Mouse (Mus musculus) Muller cell, postnatal 12 days (primary cell): ENCODE measurements around the gene Rras.

Experiments
- DNase-seq: peaks from one replicate; pipeline ENCODE4 v3.0.0-alpha.2; 2015; ENCODE audit errors: inconsistent ontology term

The Rras gene

DNA sequence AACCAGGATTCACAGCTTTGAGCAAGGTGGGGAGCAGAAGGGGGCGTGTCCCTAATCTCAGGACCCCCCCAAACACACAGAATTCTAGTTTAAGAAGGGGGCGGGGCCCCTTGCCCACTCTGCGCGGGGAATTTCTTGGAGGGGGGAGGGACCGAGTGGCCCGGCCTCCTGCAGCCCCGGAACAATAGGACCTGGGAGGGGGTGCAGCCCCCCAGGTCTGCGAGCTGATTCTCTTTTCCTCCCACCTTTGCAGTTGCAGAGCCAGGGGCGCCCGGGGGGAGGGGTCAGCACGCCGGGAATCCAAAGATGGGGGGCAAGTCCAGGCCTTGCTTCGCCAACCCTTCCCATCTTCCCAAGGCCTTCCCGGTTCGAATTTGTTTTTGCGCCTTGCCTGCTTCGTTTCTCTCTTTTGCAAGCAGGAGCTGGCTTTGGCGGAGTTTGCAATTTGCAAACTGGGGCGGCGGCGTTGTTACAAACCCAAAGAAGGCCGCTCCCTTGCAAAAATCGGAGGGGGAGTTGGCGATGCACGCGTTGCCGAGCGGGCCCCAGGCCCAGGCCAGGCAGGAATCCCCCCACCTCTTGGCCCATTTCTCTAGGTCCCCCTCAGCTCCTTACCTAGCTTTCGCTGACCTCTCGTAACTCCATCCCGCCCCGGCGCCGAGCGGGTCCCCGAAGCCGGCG lies 34.6 kb downstream of the Rras start:
- DNase-seq: no peak

- DNase-seq: no peak
These were observed 35.0 kb downstream of the Rras start, which contains the start of gene Prr12 for GRCm38 (mm10) chr7:45052862-45053116. Gene Prr12, minus strand, starts transcription at chr7:45052881.

- peak; percentile 93 for DNase-seq
These were observed 35.6 kb downstream of the Rras start for GRCm38 (mm10) chr7:45053117-45053930.

DNA sequence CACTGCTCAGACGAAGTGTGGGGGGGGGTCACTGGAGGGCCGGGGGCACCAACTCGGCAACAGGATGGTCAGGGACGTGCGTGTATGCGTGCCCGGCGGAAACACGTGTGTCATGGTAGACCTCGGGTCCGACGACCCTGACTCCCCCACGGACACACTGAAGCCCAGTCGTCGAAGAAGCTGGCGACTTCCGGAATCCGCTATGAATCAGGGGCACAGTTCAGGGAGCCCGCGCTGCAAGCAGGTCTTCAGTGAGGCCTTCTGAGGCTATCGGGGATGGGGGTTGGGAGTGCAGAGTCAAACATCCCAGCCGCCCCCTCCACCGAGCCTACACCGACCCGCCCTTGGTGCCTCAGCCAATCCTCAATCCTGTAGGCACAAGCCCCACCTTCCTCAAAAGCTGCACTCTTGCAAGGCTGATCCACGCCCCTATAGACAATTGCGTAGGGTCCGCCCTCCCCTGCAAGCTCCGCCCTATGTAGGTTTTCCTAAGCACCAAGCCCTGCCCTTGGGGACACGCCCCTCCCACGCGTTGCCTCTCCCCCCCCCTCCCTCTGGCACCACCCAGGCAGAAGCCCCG lies 36.3 kb downstream of the Rras start:
- DNase-seq: peak; percentile 99

DNA sequence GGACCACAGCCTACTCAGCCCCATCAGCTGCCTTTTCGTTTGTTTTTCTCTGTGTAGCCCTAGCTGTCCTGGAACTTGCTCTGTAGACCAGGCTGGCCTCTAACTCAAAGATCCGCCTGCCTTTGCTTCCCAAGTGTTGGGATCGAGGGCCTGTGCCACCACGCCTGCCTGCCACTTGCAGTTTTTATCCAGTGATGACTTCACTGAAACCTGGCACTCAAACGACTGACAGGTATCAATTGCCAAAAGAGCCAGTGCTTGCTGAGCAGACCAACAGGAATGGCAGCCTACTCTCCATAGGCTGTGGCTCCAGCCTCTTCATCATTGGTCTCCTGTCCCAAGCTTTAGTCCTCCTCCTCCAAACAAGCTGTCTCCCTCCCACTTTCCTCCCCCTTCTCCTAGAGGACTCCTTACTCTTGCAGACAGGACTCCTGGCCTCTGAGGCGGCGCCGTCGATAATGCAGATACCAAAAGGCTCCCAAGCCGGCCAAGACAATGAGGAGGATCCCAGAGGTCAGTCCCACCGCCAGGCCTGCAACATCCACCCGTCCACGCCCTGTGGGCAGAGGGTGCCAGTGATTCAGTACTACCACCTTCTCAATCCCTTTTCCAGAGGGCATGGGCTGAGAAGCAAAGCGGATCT lies 38.7 kb downstream of the Rras start:
- no peak for DNase-seq

GRCm38 (mm10) chr7:45056972-45057348 lies 39.2 kb downstream of the Rras start:
- DNase-seq: no peak

- DNase-seq: no peak
These were observed 41.1 kb downstream of the Rras start for GRCm38 (mm10) chr7:45058607-45059571.

DNA sequence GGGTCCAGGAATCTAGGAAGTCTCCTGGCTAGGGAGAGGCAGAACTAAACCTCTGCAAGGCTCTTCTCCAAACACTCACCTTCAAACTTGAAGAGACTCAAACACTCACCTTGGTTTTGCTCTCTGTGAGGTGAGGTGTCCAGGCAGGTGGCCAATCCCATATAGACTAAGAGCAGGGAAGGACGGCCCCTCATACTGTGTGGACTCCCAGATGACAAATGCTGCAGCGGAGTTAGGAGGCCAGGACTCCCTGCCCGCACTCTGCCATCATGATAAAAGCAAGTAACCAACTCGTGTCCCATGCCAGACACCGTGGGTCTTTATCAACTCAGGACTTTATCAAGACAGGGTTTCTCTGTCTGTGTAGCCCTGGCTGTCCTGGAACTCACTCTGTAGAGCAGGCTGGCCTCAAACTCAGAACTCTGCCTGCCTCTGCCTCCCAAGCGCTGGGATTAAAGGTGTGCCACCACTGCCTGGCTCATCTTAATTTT lies 42.9 kb downstream of the Rras start:
- DNase-seq: no peak

DNA sequence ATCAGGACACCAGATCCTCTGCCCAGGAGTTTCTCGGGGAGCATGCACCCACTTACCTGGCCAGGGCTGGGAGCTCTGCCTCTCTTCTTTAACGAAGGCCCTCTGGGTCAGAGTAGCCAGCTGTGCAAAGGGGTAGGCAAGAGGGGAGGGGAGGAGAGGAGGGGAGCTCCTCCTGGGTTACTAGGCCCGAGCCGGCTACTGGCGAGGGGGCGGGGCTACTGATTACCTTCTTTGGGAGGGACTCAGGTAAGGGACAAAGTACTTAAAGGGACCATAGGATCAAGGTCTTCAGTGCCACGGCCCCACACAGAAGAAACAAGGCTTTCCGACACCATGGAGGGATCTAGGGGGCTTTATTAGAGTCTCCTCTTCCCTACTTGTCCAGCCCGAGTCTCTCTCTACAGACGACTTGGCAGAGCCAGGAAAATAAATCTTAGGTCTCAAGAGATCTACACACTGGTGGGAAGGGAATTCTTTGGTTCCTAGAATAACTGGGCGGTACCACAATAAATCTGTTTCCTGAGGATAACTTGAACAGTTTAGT lies 43.8 kb downstream of the Rras start:
- DNase-seq: no peak

DNA sequence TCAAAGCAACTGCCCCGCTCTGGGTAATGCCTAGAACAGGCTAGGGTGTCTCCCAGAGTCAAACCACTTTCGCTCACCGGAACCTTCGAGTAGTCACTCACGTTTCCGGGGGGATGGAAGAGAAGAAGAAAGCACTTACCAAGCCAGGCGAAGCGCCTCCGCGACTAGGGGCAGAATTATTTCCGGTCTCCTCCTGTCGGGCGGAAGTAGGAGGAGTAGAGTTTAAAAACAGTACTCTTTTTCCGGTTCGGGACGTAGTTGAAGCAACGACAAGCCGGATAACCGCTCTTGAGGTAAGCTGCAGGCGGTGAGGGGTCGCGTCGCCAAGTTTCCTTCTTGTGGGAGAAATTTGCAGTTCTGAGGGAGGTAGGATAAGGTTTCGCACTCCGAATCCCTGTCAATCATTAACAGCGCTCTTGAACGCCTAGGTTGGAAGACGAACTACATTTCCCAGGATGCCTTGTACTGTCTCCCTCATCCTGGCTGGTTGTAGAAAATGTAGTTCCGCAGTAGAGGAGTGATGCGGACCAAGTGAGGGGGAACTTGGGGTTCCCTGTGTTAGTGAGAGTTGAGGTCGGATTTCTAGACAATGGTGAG lies 44.6 kb downstream of the Rras start, which contains the start of the genes Nosip and Prrg2:
Gene Nosip (plus strand): TSS at position 191 of the 597 bp plus-strand sequence.
Gene Prrg2 (minus strand): TSS at position 439 of the 597 bp plus-strand sequence.
- DNase-seq: peak; percentile 93

- no peak for DNase-seq
These were observed 49.6 kb downstream of the Rras start for GRCm38 (mm10) chr7:45067190-45067999.

DNA sequence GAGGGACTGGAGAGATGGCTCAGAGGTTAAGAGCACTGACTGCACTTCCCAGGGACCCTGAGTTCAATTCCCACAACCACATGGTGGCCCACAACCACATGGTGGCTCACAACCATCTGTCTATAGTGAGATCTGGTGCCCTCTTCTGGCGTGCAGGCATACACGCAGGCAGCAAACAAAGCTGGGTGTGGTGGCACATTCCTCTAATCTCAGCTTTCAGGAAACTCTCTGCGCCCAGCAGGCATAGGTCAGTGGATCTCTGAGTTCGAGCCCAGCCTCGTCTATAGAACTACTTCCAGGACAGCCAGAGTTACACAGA lies 50.2 kb downstream of the Rras start:
- DNase-seq: peak; percentile 44

DNA sequence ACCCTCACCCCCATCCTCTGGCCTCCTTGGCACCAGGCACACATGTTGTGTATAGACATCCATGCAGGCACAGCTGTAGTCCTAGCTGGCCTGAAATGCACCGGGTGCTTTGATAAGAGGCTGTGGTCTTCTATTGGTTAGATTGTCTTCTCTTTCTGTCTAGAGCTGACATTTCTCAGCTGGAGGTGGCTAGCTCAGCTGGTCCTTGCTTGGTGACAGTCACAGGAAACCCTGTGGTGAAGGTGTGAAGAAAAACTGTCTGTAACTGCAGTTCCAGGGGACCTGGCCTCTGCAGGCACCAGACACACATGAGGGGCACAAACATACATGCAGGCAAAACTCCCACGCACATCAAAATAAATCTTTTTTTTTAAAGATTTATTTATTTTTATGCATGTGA lies 51.9 kb downstream of the Rras start:
- DNase-seq: no peak
